Comparison of ENCODE assay signal across 26 mouse cellular contexts in the genomic region with DNA sequence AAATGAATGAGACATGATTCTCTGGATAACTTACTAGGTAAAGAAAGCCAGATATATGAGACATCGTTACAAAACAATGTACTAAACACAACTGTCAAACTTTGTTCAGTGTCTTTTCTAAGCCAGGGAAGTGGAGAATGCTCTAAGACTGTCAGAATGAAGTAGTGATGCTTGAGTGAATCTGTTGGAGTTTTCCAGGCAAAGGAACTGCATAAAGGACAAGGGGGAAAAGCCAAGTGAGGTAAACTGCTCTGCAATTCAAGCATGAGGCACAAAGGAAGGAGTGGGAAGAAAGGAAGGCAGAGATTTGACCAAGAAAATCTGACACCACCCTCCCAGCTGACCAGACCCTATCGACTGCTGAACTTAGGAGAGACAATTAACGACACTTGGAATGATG.
DNase-seq lines count a peak whose midpoint lies in the region; ATAC-seq lines count a peak whose summit lies in the region.
"Had no signal": no experiment of that assay in that cellular context is flagged by ENCODE, and none has a peak within 500 bp of the region (broad histone marks: within the 10 kb centered on the region; RNA-seq: fewer than 3 reads in every experiment).

No protein-coding gene starts in this region.

- 85% methylated on average over 3 of the region's 3 CpGs for WGBS in heart, embryonic 11.5 days (ENCODE audit: insufficient replicate concordance)

- no peaks in the 10 kb centered on the region for H3K9me3 ChIP-seq in heart, embryonic 11.5 days (replicated peaks; ENCODE audit: control insufficient read depth, low read length)
- H3K9me3 ChIP-seq: embryonic facial prominence, embryonic 12.5 days; embryonic facial prominence, embryonic 15.5 days; forebrain, embryonic 10.5 days; forebrain, embryonic 12.5 days; G1E had no signal

- H3K4me2 ChIP-seq in heart, embryonic 11.5 days, result no peak overlapping the region
- H3K4me2 ChIP-seq: embryonic facial prominence, embryonic 12.5 days; embryonic facial prominence, embryonic 15.5 days; forebrain, embryonic 12.5 days had no signal

- no peak overlapping the region for H3K27ac ChIP-seq in heart, embryonic 11.5 days (ENCODE audit: low read depth, low read length)
- H3K27ac ChIP-seq: embryonic facial prominence, embryonic 12.5 days; embryonic facial prominence, embryonic 15.5 days; forebrain, embryonic 10.5 days; forebrain, embryonic 12.5 days had no signal

- H3K36me3 ChIP-seq in heart, embryonic 11.5 days (ENCODE audit: control insufficient read depth, insufficient read depth, low read length), result no peaks in the 10 kb centered on the region
- H3K36me3 ChIP-seq: embryonic facial prominence, embryonic 12.5 days; embryonic facial prominence, embryonic 15.5 days; forebrain, embryonic 10.5 days; forebrain, embryonic 12.5 days; G1E had no signal

- ATAC-seq in heart, embryonic 11.5 days (replicated peaks; ENCODE audit: insufficient number of reproducible peaks, low FRiP score, low TSS enrichment), result no peak
- ATAC-seq: activated CD4-positive, CD25-positive, alpha-beta regulatory T cell, adult 4 months; forebrain, embryonic 14.5 days; forebrain, embryonic 16.5 days; Patski had no signal

- no peaks in the 10 kb centered on the region for H3K27me3 ChIP-seq in heart, embryonic 11.5 days (ENCODE audit: control insufficient read depth, insufficient read depth, low read length)
- H3K27me3 ChIP-seq: CH12.LX; embryonic facial prominence, embryonic 12.5 days; embryonic facial prominence, embryonic 15.5 days; forebrain, embryonic 12.5 days; Patski had no signal

- peak; percentile 8 for DNase-seq in MN1 (ENCODE audit: low spot score)
- DNase-seq in Muller cell, postnatal 12 days (ENCODE audit: inconsistent ontology term), result peak; percentile 87
- peak; percentile 62 for DNase-seq in retina, postnatal 1 day
- no peak for DNase-seq in c-Kit-positive CD71-positive TER-119-positive erythroid progenitor cells, embryonic 14.5 days (ENCODE audit: low spot score)
- DNase-seq: adrenal gland, adult 8-10 months; adrenal gland, postnatal 14 days; adrenal gland, postnatal 36 days; cerebellum, adult 11 months; cerebellum, adult 18-20 months; cerebellum, adult 8-10 months; cerebellum, adult 9-11 months; cerebellum, postnatal 14 days; cerebellum, postnatal 36 days; embryo, embryonic 11 days had no signal

- no peak overlapping the region for H3K9ac ChIP-seq in heart, embryonic 11.5 days (ENCODE audit: low read depth, low read length)
- H3K9ac ChIP-seq: embryonic facial prominence, embryonic 12.5 days; embryonic facial prominence, embryonic 15.5 days; forebrain, embryonic 12.5 days had no signal

- H3K4me3 ChIP-seq in heart, embryonic 11.5 days (ENCODE audit: low read depth, low read length), result no peak overlapping the region
- H3K4me3 ChIP-seq: embryonic facial prominence, embryonic 12.5 days; embryonic facial prominence, embryonic 15.5 days; erythroblast, embryonic 14.5 days; forebrain, embryonic 10.5 days; forebrain, embryonic 12.5 days had no signal

- no peaks in the 10 kb centered on the region for H3K4me1 ChIP-seq in heart, embryonic 11.5 days (ENCODE audit: control insufficient read depth, insufficient read depth, low read length)
- H3K4me1 ChIP-seq: embryonic facial prominence, embryonic 12.5 days; embryonic facial prominence, embryonic 15.5 days; forebrain, embryonic 10.5 days; forebrain, embryonic 12.5 days had no signal
